Mouse (Mus musculus) heart, adult 2 months (tissue): ENCODE data around the gene Foxj2. TPM values are rescaled to one million over a fixed set of nuclear protein-coding genes. Genes with fewer than 3 reads are reported as not detected.

ENCODE experiments used
- DNase-seq, 2 experiments: peaks; one replicate each; pipeline ENCODE4 v3.0.0; 2021
- H3K27ac ChIP-seq: fragments of 200-600 bp; 2 replicates; pipeline ENCODE4 v1.8.1; 2022
- H3K27me3 ChIP-seq: fragments of 200-500 bp; 2 replicates; pipeline ENCODE4 v1.6.1; 2012; ENCODE audit warnings: mild to moderate bottlenecking, low read length, inconsistent platforms, mixed read lengths; ENCODE audit not compliant: control insufficient read depth, insufficient read depth
- H3K36me3 ChIP-seq: fragments of 200-500 bp; 2 replicates; pipeline ENCODE4 v1.6.1; 2012; ENCODE audit warnings: low read length, inconsistent platforms; ENCODE audit not compliant: control insufficient read depth, insufficient read depth
- H3K4me1 ChIP-seq: fragments of 200-500 bp; 2 replicates; pipeline ENCODE4 v1.6.1; 2011; ENCODE audit warnings: low read length; ENCODE audit not compliant: control insufficient read depth, insufficient read depth
- H3K4me3 ChIP-seq: fragments of 200-600 bp; 2 replicates; pipeline ENCODE4 v1.8.1; 2022
- H3K79me2 ChIP-seq: fragments of 200-500 bp; replicated peaks from 2 replicates; pipeline ENCODE4 v1.6.1; 2012; ENCODE audit warnings: mild to moderate bottlenecking, inconsistent platforms, low read length, moderate library complexity, mixed read lengths; ENCODE audit not compliant: control insufficient read depth, insufficient read depth
- H3K9ac ChIP-seq: fragments of 200-500 bp; 2 replicates; pipeline ENCODE4 v1.6.1; 2012; ENCODE audit warnings: low read depth, mild to moderate bottlenecking, control low read depth, inconsistent platforms, low read length, mixed read lengths
- CTCF ChIP-seq: fragments of 200-600 bp; IDR thresholded peaks from 2 replicates; pipeline ENCODE4 v1.8.1; 2022; ENCODE audit warnings: antibody characterized with exemption, mild to moderate bottlenecking, moderate library complexity
- EP300 ChIP-seq: fragments of 200-500 bp; IDR thresholded peaks from 2 replicates; pipeline ENCODE4 v1.6.1; 2011; ENCODE audit warnings: low read depth, low read length, control low read depth; ENCODE audit not compliant: insufficient read depth
- POLR2A ChIP-seq: fragments of 200-500 bp; IDR thresholded peaks from 2 replicates; pipeline ENCODE4 v1.6.1; 2011; ENCODE audit warnings: mild to moderate bottlenecking, low read depth, low read length, control low read depth; ENCODE audit not compliant: insufficient read depth
- WGBS: fragments of 180-500 bp; shearing (Covaris S2); methylation state at CpG from one replicate; pipeline ENCODE4 v1.1.7; 2018; 5-methylcytosine and 5-hydroxymethylcytosine counted together
- intact Hi-C: fragments of 180-260 bp; cut with DNase I; formaldehyde crosslinking; loops from one replicate; pipeline ENCODE4 v1.15.1; 2025
- polyA plus RNA-seq: library from polyadenylated mRNA; depleted of rRNA; stranded (reverse); fragments of >200 nt; gene quantifications from 2 replicates; pipeline ENCODE4 v1.2.3, GENCODE M21; 2012
- total RNA-seq, 2 experiments: library from RNA; stranded (reverse); gene quantifications; 2 replicates each; pipeline ENCODE4 v1.2.3; 2021

The Foxj2 gene
- total and polyA plus RNA-seq, 3 experiments = 19.8 to 36.3 (median 35.2) TPM

GRCm38 (mm10) chr6:122801301-122801800, 18.4 kb upstream of the Foxj2 start, which contains the start of gene Slc2a3:
Gene Slc2a3, minus strand, starts transcription at chr6:122801640.
- intact Hi-C loops = loop anchor here (5.0 kb wide), 1 partner anchor 59 kb away; no protein-coding TSS in a partner anchor
- no peaks in the 10 kb centered on the region for H3K36me3 ChIP-seq
- TF ChIP-seq EP300 = no peak
- DNase-seq = peak; percentile 75 to 77
- WGBS = under 1% methylated on average over 45 of the region's 46 CpGs
- peak within 1 kb of the TSS; percentile 8 for H3K27ac ChIP-seq
- no peaks in the 10 kb centered on the region for H3K27me3 ChIP-seq
- H3K9ac ChIP-seq = peak within 1 kb of the TSS; percentile 80
- no peaks in the 10 kb centered on the region for H3K79me2 ChIP-seq
- peaks cover 3% of the 10 kb centered on the region for H3K4me1 ChIP-seq
- peak within 1 kb of the TSS; percentile 50 for H3K4me3 ChIP-seq

GRCm38 (mm10) chr6:122801801-122802514, 17.8 kb upstream of the Foxj2 start:
- Histone ChIP-seq H3K4me3 (peak overlapping the region; percentile 50), H3K27me3 (no peaks in the 10 kb centered on the region), H3K79me2 (no peaks in the 10 kb centered on the region), H3K9ac (peak overlapping the region; percentile 80), H3K4me1 (peaks cover 3% of the 10 kb centered on the region), H3K36me3 (no peaks in the 10 kb centered on the region), H3K27ac (peak overlapping the region; percentile 8)
- 5% methylated on average over 34 of the region's 34 CpGs for whole genome bisulfite sequencing
- intact Hi-C loops = loop anchor here (5.0 kb wide), 1 partner anchor 60 kb away; no protein-coding TSS in a partner anchor
- no peak for TF ChIP-seq EP300
- no peak for TF ChIP-seq POLR2A
- no peak for TF ChIP-seq CTCF
- peak; percentile 52 to 65 for DNase-seq

GRCm38 (mm10) chr6:122804418-122804817, 15.3 kb upstream of the Foxj2 start:
- Histone ChIP-seq H3K27ac (no peak overlapping the region), H3K9ac (no peak overlapping the region), H3K27me3 (no peaks in the 10 kb centered on the region), H3K79me2 (no peaks in the 10 kb centered on the region), H3K36me3 (no peaks in the 10 kb centered on the region), H3K4me3 (no peak overlapping the region), H3K4me1 (peaks cover 3% of the 10 kb centered on the region)
- peak; percentile 73 to 85 for DNase-seq
- TF ChIP-seq POLR2A (no peak), CTCF (peak; percentile 92)
- WGBS = 9% methylated on average over 5 of the region's 5 CpGs
- intact Hi-C loops = loop anchor here (2.0 to 5.0 kb wide), 3 partner anchors 32 to 68 kb away; no protein-coding TSS in a partner anchor

- Histone ChIP-seq H3K9ac (peak overlapping the region; percentile 75), H3K79me2 (no peaks in the 10 kb centered on the region), H3K4me1 (peaks cover 4% of the 10 kb centered on the region), H3K4me3 (peak overlapping the region; percentile 98), H3K27me3 (no peaks in the 10 kb centered on the region), H3K36me3 (no peaks in the 10 kb centered on the region), H3K27ac (peak overlapping the region; percentile 98)
- 2% methylated on average over 11 of the region's 11 CpGs for WGBS
- intact Hi-C loops = loop anchor here (2.0 to 5.0 kb wide), 3 partner anchors 17 to 473 kb away; partner anchors contain the start of gene Necap1
- TF ChIP-seq CTCF = no peak
- TF ChIP-seq POLR2A = no peak
- TF ChIP-seq EP300 = no peak
- no peak for DNase-seq
Observed at GRCm38 (mm10) chr6:122810022-122810614, 9.6 kb upstream of the Foxj2 start.

GRCm38 (mm10) chr6:122810615-122811279, 9.0 kb upstream of the Foxj2 start:
- no peaks in the 10 kb centered on the region for H3K36me3 ChIP-seq
- intact Hi-C loops = loop anchor here (1.0 to 5.0 kb wide), 4 partner anchors 9 to 473 kb away; partner anchors contain the start of genes Foxj2 and Necap1
- H3K27ac ChIP-seq = peak overlapping the region; percentile 98
- H3K27me3 ChIP-seq = no peaks in the 10 kb centered on the region
- H3K79me2 ChIP-seq = no peaks in the 10 kb centered on the region
- DNase-seq = peak; percentile 97 to 99
- WGBS = under 1% methylated on average over 30 of the region's 30 CpGs
- TF ChIP-seq POLR2A = peak; percentile 81
- peak; percentile 87 for TF ChIP-seq EP300
- no peak for TF ChIP-seq CTCF
- H3K4me1 ChIP-seq = peaks cover 4% of the 10 kb centered on the region
- peak overlapping the region; percentile 98 for H3K4me3 ChIP-seq
- peak overlapping the region; percentile 86 for H3K9ac ChIP-seq
